Mouse (Mus musculus) heart, adult 2 months (tissue): Measurements from ENCODE around the gene Cdh22.

Experiments
- CTCF ChIP-seq: fragments of 200-600 bp; IDR thresholded peaks from 2 replicates; pipeline ENCODE4 v1.8.1; 2022; ENCODE audit warnings: antibody characterized with exemption, mild to moderate bottlenecking, moderate library complexity
- EP300 ChIP-seq: fragments of 200-500 bp; IDR thresholded peaks from 2 replicates; pipeline ENCODE4 v1.6.1; 2011; ENCODE audit warnings: low read depth, low read length, control low read depth; ENCODE audit not compliant: insufficient read depth
- POLR2A ChIP-seq: fragments of 200-500 bp; IDR thresholded peaks from 2 replicates; pipeline ENCODE4 v1.6.1; 2011; ENCODE audit warnings: mild to moderate bottlenecking, low read depth, low read length, control low read depth; ENCODE audit not compliant: insufficient read depth

- TF ChIP-seq EP300 (no peak), CTCF (no peak), POLR2A (no peak)
Measured at GRCm38 (mm10) chr2:165091433-165091965, 143.2 kb downstream of the Cdh22 start.
